Mouse (Mus musculus): ENCODE measurements around the gene Memo1. TPM values are rescaled to one million over a fixed set of nuclear protein-coding genes. Genes with fewer than 3 reads are reported as not detected.

Gene Memo1
- polyA plus RNA-seq, 1 experiment from 2014 or later, result 61.5 TPM

- no peak overlapping the region for H3K9ac ChIP-seq (ENCODE audit: low read length)
- H3K27me3 ChIP-seq (ENCODE audit: control insufficient read depth, insufficient read depth, low read length), result no peaks in the 10 kb centered on the region
- TF ChIP-seq CTCF (IDR thresholded peaks at IDR 0.05; ENCODE audit: low read depth) (peak; percentile 47), EP300 (optimal IDR thresholded peaks at IDR 0.05) (no peak)
- no peak overlapping the region for H3K27ac ChIP-seq (replicated peaks)
- H3K4me1 ChIP-seq (replicated peaks; ENCODE audit: control insufficient read depth, insufficient read depth), result peaks cover 2% of the 10 kb centered on the region; the same call in 1 of the 2 replicates
- H3K9me3 ChIP-seq (ENCODE audit: control insufficient read depth, low read length), result no peaks in the 10 kb centered on the region
- no peaks in the 10 kb centered on the region for H3K36me3 ChIP-seq (ENCODE audit: control insufficient read depth, insufficient read depth, low read length)
- WGBS, result 91% methylated on average over 11 of the region's 11 CpGs
- ATAC-seq (ENCODE audit: low FRiP score, low TSS enrichment) (no peak), DNase-seq (ENCODE audit: low spot score) (no peak)
- no peak overlapping the region for H3K4me2 ChIP-seq (replicated peaks; ENCODE audit: low read depth)
- H3K4me3 ChIP-seq (ENCODE audit: low read depth, low read length), result no peak overlapping the region
Observed at GRCm38 (mm10) chr17:74267415-74268180, 27.7 kb downstream of the Memo1 start.

- Histone ChIP-seq H3K4me1 (replicated peaks; ENCODE audit: control insufficient read depth, insufficient read depth) (peaks cover 2% of the 10 kb centered on the region; the same call in 1 of the 2 replicates), H3K9me3 (ENCODE audit: control insufficient read depth, low read length) (no peaks in the 10 kb centered on the region), H3K4me2 (replicated peaks; ENCODE audit: low read depth) (no peak overlapping the region), H3K27ac (replicated peaks) (peak overlapping the region; percentile 13; the same call in 1 of the 2 replicates), H3K27me3 (ENCODE audit: control insufficient read depth, insufficient read depth, low read length) (no peaks in the 10 kb centered on the region), H3K4me3 (ENCODE audit: low read depth, low read length) (no peak overlapping the region), H3K9ac (ENCODE audit: low read length) (no peak overlapping the region), H3K36me3 (ENCODE audit: control insufficient read depth, insufficient read depth, low read length) (no peaks in the 10 kb centered on the region)
- WGBS, result 41% methylated on average over 1 of the region's 1 CpGs
- no peak for TF ChIP-seq CTCF (IDR thresholded peaks at IDR 0.05; ENCODE audit: low read depth)
- no peak for TF ChIP-seq EP300 (optimal IDR thresholded peaks at IDR 0.05)
- ATAC-seq (ENCODE audit: low FRiP score, low TSS enrichment) (no peak), DNase-seq (ENCODE audit: low spot score) (no peak)
Observed at GRCm38 (mm10) chr17:74265636-74266035, 29.7 kb downstream of the Memo1 start.

- Histone ChIP-seq H3K27me3 (ENCODE audit: control insufficient read depth, insufficient read depth, low read length) (no peaks in the 10 kb centered on the region), H3K9ac (ENCODE audit: low read length) (no peak overlapping the region), H3K4me1 (replicated peaks; ENCODE audit: control insufficient read depth, insufficient read depth) (peaks cover 2% of the 10 kb centered on the region; the same call in 1 of the 2 replicates), H3K36me3 (ENCODE audit: control insufficient read depth, insufficient read depth, low read length) (no peaks in the 10 kb centered on the region), H3K4me2 (replicated peaks; ENCODE audit: low read depth) (0 out of 2 replicates have a peak overlapping the region, but pooled peaks have one; percentile 12), H3K4me3 (ENCODE audit: low read depth, low read length) (no peak overlapping the region), H3K27ac (replicated peaks) (peak overlapping the region; percentile 56; the same call in 1 of the 2 replicates), H3K9me3 (ENCODE audit: control insufficient read depth, low read length) (no peaks in the 10 kb centered on the region)
- ATAC-seq (ENCODE audit: low FRiP score, low TSS enrichment) (no peak), DNase-seq (ENCODE audit: low spot score) (no peak)
- TF ChIP-seq CTCF (IDR thresholded peaks at IDR 0.05; ENCODE audit: low read depth), result no peak; the same call in 1 of the 2 replicates
- no peak for TF ChIP-seq EP300 (optimal IDR thresholded peaks at IDR 0.05)
- WGBS, result 12% methylated on average over 5 of the region's 5 CpGs
Observed at GRCm38 (mm10) chr17:74265156-74265505, 30.2 kb downstream of the Memo1 start.

- H3K4me1 ChIP-seq (replicated peaks; ENCODE audit: control insufficient read depth, insufficient read depth), result peaks cover 2% of the 10 kb centered on the region; the same call in 1 of the 2 replicates
- no peak overlapping the region for H3K9ac ChIP-seq (ENCODE audit: low read length)
- H3K27me3 ChIP-seq (ENCODE audit: control insufficient read depth, insufficient read depth, low read length), result no peaks in the 10 kb centered on the region
- WGBS, result 42% methylated on average over 3 of the region's 3 CpGs
- no peak overlapping the region for H3K4me3 ChIP-seq (ENCODE audit: low read depth, low read length)
- no peaks in the 10 kb centered on the region for H3K9me3 ChIP-seq (ENCODE audit: control insufficient read depth, low read length)
- no peaks in the 10 kb centered on the region for H3K36me3 ChIP-seq (ENCODE audit: control insufficient read depth, insufficient read depth, low read length)
- DNase-seq (ENCODE audit: low spot score) (no peak), ATAC-seq (ENCODE audit: low FRiP score, low TSS enrichment) (no peak)
- H3K4me2 ChIP-seq (replicated peaks; ENCODE audit: low read depth), result 0 out of 2 replicates have a peak overlapping the region, but pooled peaks have one; percentile 12
- peak overlapping the region; percentile 56; the same call in 1 of the 2 replicates for H3K27ac ChIP-seq (replicated peaks)
- TF ChIP-seq EP300 (optimal IDR thresholded peaks at IDR 0.05), result no peak
- peak; percentile 27; the same call in 1 of the 2 replicates for TF ChIP-seq CTCF (IDR thresholded peaks at IDR 0.05; ENCODE audit: low read depth)
Observed at GRCm38 (mm10) chr17:74264333-74265155, 30.8 kb downstream of the Memo1 start.

GRCm38 (mm10) chr17:74262415-74262814 lies 32.9 kb downstream of the Memo1 start:
- Histone ChIP-seq H3K4me3 (ENCODE audit: low read depth, low read length) (no peak overlapping the region), H3K4me1 (replicated peaks; ENCODE audit: control insufficient read depth, insufficient read depth) (peaks cover 2% of the 10 kb centered on the region; the same call in 1 of the 2 replicates), H3K36me3 (ENCODE audit: control insufficient read depth, insufficient read depth, low read length) (no peaks in the 10 kb centered on the region), H3K4me2 (replicated peaks; ENCODE audit: low read depth) (no peak overlapping the region), H3K27me3 (ENCODE audit: control insufficient read depth, insufficient read depth, low read length) (no peaks in the 10 kb centered on the region), H3K9ac (ENCODE audit: low read length) (no peak overlapping the region), H3K9me3 (ENCODE audit: control insufficient read depth, low read length) (no peaks in the 10 kb centered on the region), H3K27ac (replicated peaks) (no peak overlapping the region)
- no peak for ATAC-seq (ENCODE audit: low FRiP score, low TSS enrichment)
- no peak for TF ChIP-seq CTCF (IDR thresholded peaks at IDR 0.05; ENCODE audit: low read depth)
- no peak for DNase-seq (ENCODE audit: low spot score)
- WGBS, result 90% methylated on average over 3 of the region's 3 CpGs
